Mouse (Mus musculus) heart, adult 2 months (tissue): ENCODE measurements at regions not wholly inside any gene's neighbourhood (a gene's known extent, or its start where the extent isn't known, plus 50 kb on each side); places are given as distances from the start of the nearest gene placed in this dataset.
"Not testable (repeated sequence)": the region's sequence is repeated elsewhere in the genome, so short reads cannot be mapped to it uniquely, and the experiment has no call there.

Experiments used
- DNase-seq, 2 experiments: peaks; one replicate each; pipeline ENCODE4 v3.0.0; 2021
- H3K27ac ChIP-seq: fragments of 200-600 bp; 2 replicates; pipeline ENCODE4 v1.8.1; 2022
- H3K27me3 ChIP-seq: fragments of 200-500 bp; 2 replicates; pipeline ENCODE4 v1.6.1; 2012; ENCODE audit warnings: mild to moderate bottlenecking, low read length, inconsistent platforms, mixed read lengths; ENCODE audit not compliant: control insufficient read depth, insufficient read depth
- H3K36me3 ChIP-seq: fragments of 200-500 bp; 2 replicates; pipeline ENCODE4 v1.6.1; 2012; ENCODE audit warnings: low read length, inconsistent platforms; ENCODE audit not compliant: control insufficient read depth, insufficient read depth
- H3K4me1 ChIP-seq: fragments of 200-500 bp; 2 replicates; pipeline ENCODE4 v1.6.1; 2011; ENCODE audit warnings: low read length; ENCODE audit not compliant: control insufficient read depth, insufficient read depth
- H3K4me3 ChIP-seq: fragments of 200-600 bp; 2 replicates; pipeline ENCODE4 v1.8.1; 2022
- H3K79me2 ChIP-seq: fragments of 200-500 bp; replicated peaks from 2 replicates; pipeline ENCODE4 v1.6.1; 2012; ENCODE audit warnings: mild to moderate bottlenecking, inconsistent platforms, low read length, moderate library complexity, mixed read lengths; ENCODE audit not compliant: control insufficient read depth, insufficient read depth
- H3K9ac ChIP-seq: fragments of 200-500 bp; 2 replicates; pipeline ENCODE4 v1.6.1; 2012; ENCODE audit warnings: low read depth, mild to moderate bottlenecking, control low read depth, inconsistent platforms, low read length, mixed read lengths
- CTCF ChIP-seq: fragments of 200-600 bp; IDR thresholded peaks from 2 replicates; pipeline ENCODE4 v1.8.1; 2022; ENCODE audit warnings: antibody characterized with exemption, mild to moderate bottlenecking, moderate library complexity
- EP300 ChIP-seq: fragments of 200-500 bp; IDR thresholded peaks from 2 replicates; pipeline ENCODE4 v1.6.1; 2011; ENCODE audit warnings: low read depth, low read length, control low read depth; ENCODE audit not compliant: insufficient read depth
- POLR2A ChIP-seq: fragments of 200-500 bp; IDR thresholded peaks from 2 replicates; pipeline ENCODE4 v1.6.1; 2011; ENCODE audit warnings: mild to moderate bottlenecking, low read depth, low read length, control low read depth; ENCODE audit not compliant: insufficient read depth
- WGBS: fragments of 180-500 bp; shearing (Covaris S2); methylation state at CpG from one replicate; pipeline ENCODE4 v1.1.7; 2018; 5-methylcytosine and 5-hydroxymethylcytosine counted together
- intact Hi-C: fragments of 180-260 bp; cut with DNase I; formaldehyde crosslinking; loops from one replicate; pipeline ENCODE4 v1.15.1; 2025

DNA sequence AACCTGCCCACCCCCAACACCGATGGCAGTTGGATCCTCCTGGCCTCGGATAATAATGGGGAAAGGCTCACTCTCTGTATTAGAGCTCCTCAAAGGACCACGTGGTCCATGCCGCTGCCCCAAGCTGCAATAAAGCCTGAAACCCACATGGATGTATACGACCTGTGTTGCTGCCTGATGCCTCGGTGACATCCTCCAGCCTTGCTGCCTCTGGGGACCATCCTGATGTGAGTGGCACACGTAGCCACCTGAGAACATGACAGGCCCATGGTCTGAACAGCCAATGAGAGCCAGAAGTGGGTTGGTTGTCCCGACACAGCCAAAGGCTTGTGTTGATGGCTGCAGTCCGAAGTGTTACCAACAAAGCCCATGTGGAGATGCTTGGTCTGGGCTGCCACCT is 283.4 kb upstream of the Cdh4 start:
- no peaks in the 10 kb centered on the region for H3K79me2 ChIP-seq
- 81% methylated on average over 9 of the region's 9 CpGs for WGBS
- intact Hi-C loops = no loop called here
- no peak for TF ChIP-seq POLR2A
- TF ChIP-seq EP300 = no peak
- TF ChIP-seq CTCF = no peak
- no peak for DNase-seq
- H3K36me3 ChIP-seq = no peaks in the 10 kb centered on the region
- no peak overlapping the region for H3K4me3 ChIP-seq
- H3K9ac ChIP-seq = no peak overlapping the region
- H3K27me3 ChIP-seq = no peaks in the 10 kb centered on the region
- H3K4me1 ChIP-seq = no peaks in the 10 kb centered on the region
- H3K27ac ChIP-seq = no peak overlapping the region

DNA sequence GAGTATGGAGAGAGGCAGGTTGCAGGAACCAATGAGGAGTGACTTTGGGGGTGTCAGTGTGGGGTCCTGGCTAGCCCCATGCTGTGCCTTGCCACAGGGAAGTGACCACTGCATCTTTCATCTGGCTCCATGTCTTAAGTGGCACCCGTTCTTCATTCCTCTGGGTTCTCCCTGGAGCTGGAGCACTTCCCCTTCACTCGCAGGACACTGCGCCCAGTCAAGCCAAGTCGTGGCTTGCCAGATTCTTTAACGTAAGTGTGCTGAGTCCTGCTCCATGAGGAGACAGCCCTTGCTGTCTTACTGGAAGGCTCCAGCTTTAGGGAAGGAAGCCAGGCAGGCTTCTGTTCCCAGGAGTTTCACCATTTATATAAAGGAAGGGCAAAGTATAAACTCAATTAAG is 279.1 kb upstream of the Cdh4 start:
- no peak overlapping the region for H3K9ac ChIP-seq
- no peaks in the 10 kb centered on the region for H3K36me3 ChIP-seq
- no peak overlapping the region for H3K27ac ChIP-seq
- no peak for DNase-seq
- TF ChIP-seq CTCF = no peak
- no peak for TF ChIP-seq POLR2A
- TF ChIP-seq EP300 = no peak
- intact Hi-C loops = no loop called here
- no peaks in the 10 kb centered on the region for H3K4me1 ChIP-seq
- H3K79me2 ChIP-seq = no peaks in the 10 kb centered on the region
- no peak overlapping the region for H3K4me3 ChIP-seq
- 67% methylated on average over 5 of the region's 5 CpGs for WGBS
- H3K27me3 ChIP-seq = no peaks in the 10 kb centered on the region

DNA sequence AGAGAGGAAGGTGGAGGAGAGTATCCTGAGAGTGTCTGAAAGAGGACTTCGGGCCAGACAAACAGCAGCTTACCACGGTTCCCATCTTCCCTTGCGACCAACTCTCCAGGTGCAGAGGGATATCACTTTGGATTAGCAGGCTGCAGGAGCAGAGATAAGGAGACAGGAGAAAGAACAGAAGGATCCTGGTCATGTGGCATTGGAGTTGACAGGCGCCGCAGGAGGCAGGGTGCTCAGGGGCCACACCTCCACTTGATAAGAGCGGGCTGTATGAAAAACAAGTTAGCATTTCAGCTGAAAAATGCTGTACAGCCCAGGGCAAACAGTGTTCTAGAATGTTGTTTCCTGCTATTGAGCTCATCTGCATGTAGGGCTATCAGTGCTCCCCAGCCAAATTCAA is 272.1 kb upstream of the Cdh4 start:
- 6% methylated on average over 6 of the region's 6 CpGs for WGBS
- H3K27ac ChIP-seq = no peak overlapping the region
- no peaks in the 10 kb centered on the region for H3K36me3 ChIP-seq
- no peaks in the 10 kb centered on the region for H3K4me1 ChIP-seq
- no peak for DNase-seq
- H3K27me3 ChIP-seq = no peaks in the 10 kb centered on the region
- H3K9ac ChIP-seq = no peak overlapping the region
- no peak for TF ChIP-seq POLR2A
- TF ChIP-seq CTCF = no peak
- TF ChIP-seq EP300 = no peak
- no peaks in the 10 kb centered on the region for H3K79me2 ChIP-seq
- intact Hi-C loops = no loop called here
- H3K4me3 ChIP-seq = no peak overlapping the region

DNA sequence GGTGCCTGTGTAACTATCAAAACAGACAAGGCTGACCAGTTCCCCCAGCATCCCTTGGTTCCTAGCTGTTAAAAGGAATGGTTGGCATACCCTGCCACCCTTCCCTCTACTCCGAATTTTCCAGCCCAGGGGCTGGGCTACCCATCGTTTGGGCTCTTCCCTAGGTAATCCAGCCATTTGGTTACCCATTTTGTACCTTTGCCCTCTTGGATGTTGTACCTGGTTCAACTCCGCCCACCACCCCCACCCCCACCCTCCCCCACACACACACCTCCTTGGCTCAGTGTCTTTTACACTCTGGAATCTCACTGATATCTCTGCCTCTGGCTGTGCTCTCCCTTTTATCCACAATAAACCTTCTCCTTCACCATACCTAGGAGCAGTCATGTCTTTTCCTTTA is 271.6 kb upstream of the Cdh4 start:
- DNase-seq = no peak
- 9% methylated on average over 3 of the region's 3 CpGs for WGBS
- no peaks in the 10 kb centered on the region for H3K79me2 ChIP-seq
- TF ChIP-seq POLR2A = no peak
- no peak for TF ChIP-seq EP300
- no peak for TF ChIP-seq CTCF
- no peaks in the 10 kb centered on the region for H3K27me3 ChIP-seq
- no peak overlapping the region for H3K27ac ChIP-seq
- H3K4me3 ChIP-seq = no peak overlapping the region
- intact Hi-C loops = no loop called here
- no peak overlapping the region for H3K9ac ChIP-seq
- H3K4me1 ChIP-seq = no peaks in the 10 kb centered on the region
- H3K36me3 ChIP-seq = no peaks in the 10 kb centered on the region

DNA sequence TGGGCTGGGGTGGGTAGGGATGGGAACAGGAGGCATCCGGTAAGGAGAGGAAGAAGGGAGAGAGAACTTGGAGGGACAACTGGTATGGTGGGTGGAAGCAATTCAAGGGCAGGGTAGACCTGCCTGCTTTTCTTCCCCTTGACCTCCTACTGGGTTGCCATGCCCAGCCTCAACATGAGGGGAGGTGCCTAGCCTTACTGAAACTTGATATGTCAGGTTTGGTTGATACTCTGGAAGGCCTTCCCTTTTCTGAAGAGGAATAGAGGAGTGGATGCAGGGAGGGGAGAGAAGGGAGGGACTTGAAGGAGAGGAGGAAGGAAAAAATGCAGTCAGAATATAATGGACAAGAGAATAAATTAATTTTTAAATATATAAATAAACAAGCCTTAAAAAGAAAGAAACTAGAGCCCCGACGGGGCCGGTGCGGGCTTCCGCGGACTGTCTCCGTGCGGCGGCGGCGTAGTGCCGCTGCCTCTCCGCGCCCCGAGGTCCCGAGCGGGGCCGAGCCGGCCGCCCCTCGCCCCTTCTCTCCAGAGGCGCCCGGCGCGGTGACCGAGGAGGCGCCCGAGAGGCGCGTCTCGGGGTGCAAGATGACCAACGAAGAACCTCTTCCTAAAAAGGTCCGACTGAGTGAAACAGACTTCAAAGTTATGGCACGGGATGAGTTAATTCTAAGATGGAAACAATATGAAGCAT is 265.2 kb upstream of the Cdh4 start:
- 7% methylated on average over 35 of the region's 35 CpGs for WGBS
- intact Hi-C loops = not testable (repeated sequence)

DNA sequence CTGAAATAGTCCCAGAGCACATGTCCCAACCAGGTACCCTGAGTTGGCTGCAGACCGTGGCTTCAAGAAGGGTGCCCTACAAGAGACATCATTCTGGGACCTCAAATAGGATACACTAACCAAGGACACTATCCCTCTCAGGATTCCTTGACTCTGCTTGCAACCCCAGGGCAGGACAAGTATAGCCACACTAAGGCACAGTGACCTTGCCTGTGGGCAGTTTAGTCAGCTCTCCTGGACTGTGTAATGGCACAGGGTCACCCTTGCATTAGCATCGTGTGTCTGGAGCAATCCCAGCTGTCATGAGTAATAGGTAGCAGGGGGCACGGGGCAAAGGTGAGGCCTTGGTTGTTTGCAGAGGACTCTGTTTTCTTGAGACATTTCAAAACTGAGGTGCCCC is 260.9 kb upstream of the Cdh4 start:
- no peak for DNase-seq
- H3K9ac ChIP-seq = no peak overlapping the region
- TF ChIP-seq EP300 = no peak
- TF ChIP-seq POLR2A = no peak
- no peak for TF ChIP-seq CTCF
- no peak overlapping the region for H3K27ac ChIP-seq
- H3K27me3 ChIP-seq = no peaks in the 10 kb centered on the region; the same call in 1 of the 2 replicates
- H3K36me3 ChIP-seq = no peaks in the 10 kb centered on the region
- no peaks in the 10 kb centered on the region for H3K4me1 ChIP-seq
- H3K79me2 ChIP-seq = no peaks in the 10 kb centered on the region
- H3K4me3 ChIP-seq = no peak overlapping the region
- WGBS = 71% methylated on average over 3 of the region's 3 CpGs
- intact Hi-C loops = no loop called here

More for the DNA sequence above, 265.2 kb upstream of the Cdh4 start:
- DNase-seq, H3K4me1 ChIP-seq, H3K27me3 ChIP-seq, H3K27ac ChIP-seq, H3K4me3 ChIP-seq, H3K36me3 ChIP-seq, H3K79me2 ChIP-seq, H3K9ac ChIP-seq: not testable (repeated sequence)
